Mouse (Mus musculus): Measurements from ENCODE around the gene E330009J07Rik. TPM values are rescaled to one million over a fixed set of nuclear protein-coding genes. Genes with fewer than 3 reads are reported as not detected.

The E330009J07Rik gene
- polyA plus RNA-seq, 1 experiment: 1.0 TPM

DNA sequence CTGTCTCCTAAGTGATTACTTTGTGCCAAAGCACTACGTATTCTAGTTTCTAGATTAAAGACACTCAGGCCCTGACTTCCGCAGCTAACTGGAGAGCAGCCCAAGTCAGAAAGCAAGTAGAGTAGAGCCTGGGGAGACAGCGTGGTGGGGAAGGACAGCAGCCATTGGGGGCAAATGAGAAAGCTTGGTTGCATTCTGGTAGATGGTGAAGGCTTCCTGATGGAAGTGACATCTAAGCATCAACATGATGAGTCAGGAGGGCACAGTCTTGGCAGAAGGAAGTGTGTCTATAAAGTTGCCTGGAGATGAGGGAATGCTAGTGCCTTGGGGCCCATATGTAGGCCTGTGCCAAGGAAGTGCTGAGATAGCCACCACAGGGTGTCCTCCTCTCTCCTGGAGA is 22.4 kb downstream of the E330009J07Rik start:
- H3K4me3 ChIP-seq: no peak overlapping the region
- H3K36me3 ChIP-seq (ENCODE audit: control insufficient read depth, insufficient read depth): no peaks in the 10 kb centered on the region
- no peak for TF ChIP-seq MYOD1 (IDR thresholded peaks at IDR 0.05; ENCODE audit: control insufficient read depth in 1 of 3, insufficient read length in 2 of 3, low read depth in 2 of 3)
- TF ChIP-seq CEBPB (IDR thresholded peaks at IDR 0.05; ENCODE audit: insufficient read depth, poor library complexity, severe bottlenecking): no peak
- no peak for TF ChIP-seq TCF3 (IDR thresholded peaks at IDR 0.05; ENCODE audit: insufficient read length, low read depth)
- no peak for TF ChIP-seq MAX (IDR thresholded peaks at IDR 0.05; ENCODE audit: low read depth)
- no peak for TF ChIP-seq E2F4 (IDR thresholded peaks at IDR 0.05; ENCODE audit: insufficient read depth)
- TF ChIP-seq POLR2AphosphoS2 (IDR thresholded peaks at IDR 0.05; ENCODE audit: insufficient read length, low read depth): no peak
- no peak for TF ChIP-seq MYOG (IDR thresholded peaks at IDR 0.05; ENCODE audit: control insufficient read depth in 1 of 3, insufficient read depth in 1 of 3, insufficient read length in 2 of 3, low read depth in 2 of 3)
- no peak for TF ChIP-seq SRF (IDR thresholded peaks at IDR 0.05; ENCODE audit: control insufficient read depth, insufficient read length, low read depth)
- H3ac ChIP-seq (ENCODE audit: control insufficient read depth, insufficient read length): no peak overlapping the region
- no peak overlapping the region for H3K4me2 ChIP-seq (ENCODE audit: low read depth)
- no peaks in the 10 kb centered on the region for H3K27me3 ChIP-seq (ENCODE audit: control insufficient read depth, insufficient read depth, insufficient read length)
- H3K79me2 ChIP-seq (ENCODE audit: control insufficient read depth, insufficient read depth): no peaks in the 10 kb centered on the region

DNA sequence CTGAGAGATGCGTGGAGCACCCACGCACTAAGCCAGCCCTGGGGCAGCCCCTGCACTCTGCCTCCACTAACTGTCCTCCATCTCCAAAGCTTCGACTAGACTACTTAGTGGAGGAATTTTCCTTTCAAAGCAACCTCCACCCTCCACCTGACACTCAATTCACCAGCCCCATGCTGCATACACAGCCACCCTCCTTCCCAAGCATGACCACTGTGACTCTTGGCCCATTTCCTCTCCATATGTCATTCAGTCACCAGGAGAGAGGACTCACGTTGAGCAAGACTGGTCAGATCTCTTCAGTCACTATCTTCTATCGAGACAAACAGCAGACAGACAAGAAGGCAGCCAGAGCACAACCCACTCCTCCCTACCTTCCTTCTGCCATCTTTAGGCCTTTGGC is 22.9 kb downstream of the E330009J07Rik start:
- Histone ChIP-seq H3K27me3 (ENCODE audit: control insufficient read depth, insufficient read depth, insufficient read length) (no peaks in the 10 kb centered on the region), H3K79me2 (ENCODE audit: control insufficient read depth, insufficient read depth) (no peaks in the 10 kb centered on the region), H3K36me3 (ENCODE audit: control insufficient read depth, insufficient read depth) (no peaks in the 10 kb centered on the region), H3K4me2 (ENCODE audit: low read depth) (no peak overlapping the region), H3ac (ENCODE audit: control insufficient read depth, insufficient read length) (no peak overlapping the region), H3K4me3 (no peak overlapping the region)
- TF ChIP-seq E2F4 (IDR thresholded peaks at IDR 0.05; ENCODE audit: insufficient read depth) (no peak), POLR2AphosphoS2 (IDR thresholded peaks at IDR 0.05; ENCODE audit: insufficient read length, low read depth) (no peak), MYOG (IDR thresholded peaks at IDR 0.05; ENCODE audit: control insufficient read depth in 1 of 3, insufficient read depth in 1 of 3, insufficient read length in 2 of 3, low read depth in 2 of 3) (no peak), REST (IDR thresholded peaks at IDR 0.05; ENCODE audit: insufficient read depth, insufficient read length) (no peak), CEBPB (IDR thresholded peaks at IDR 0.05; ENCODE audit: insufficient read depth, poor library complexity, severe bottlenecking) (no peak), MYOD1 (IDR thresholded peaks at IDR 0.05; ENCODE audit: control insufficient read depth in 1 of 3, insufficient read length in 2 of 3, low read depth in 2 of 3) (no peak), MAX (IDR thresholded peaks at IDR 0.05; ENCODE audit: low read depth) (no peak), SRF (IDR thresholded peaks at IDR 0.05; ENCODE audit: control insufficient read depth, insufficient read length, low read depth) (no peak), TCF12 (IDR thresholded peaks at IDR 0.05; ENCODE audit: insufficient read depth, poor library complexity, severe bottlenecking) (no peak), TCF3 (IDR thresholded peaks at IDR 0.05; ENCODE audit: insufficient read length, low read depth) (no peak), USF1 (IDR thresholded peaks at IDR 0.05; ENCODE audit: low read depth) (no peak), POLR2A (IDR thresholded peaks at IDR 0.05; ENCODE audit: insufficient read length, low read depth) (no peak)

DNA sequence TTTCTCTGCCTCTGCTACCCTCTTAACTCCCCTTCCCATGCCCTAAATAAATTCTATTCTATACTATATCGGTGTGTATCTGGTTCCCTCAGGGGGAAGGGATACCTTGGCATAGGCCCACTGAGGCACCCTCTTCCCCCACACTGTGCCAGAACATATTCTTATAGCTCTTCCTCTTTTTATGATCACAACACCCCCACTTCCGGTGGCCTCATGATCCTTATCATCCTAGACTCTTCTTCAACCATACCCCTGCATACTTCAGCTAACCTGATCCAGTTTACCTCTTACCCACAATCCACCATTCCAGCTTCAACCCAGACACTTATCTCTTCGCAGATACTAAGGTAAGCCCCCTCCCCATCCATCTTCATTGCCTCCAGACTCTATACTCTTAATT is 24.9 kb downstream of the E330009J07Rik start:
- Histone ChIP-seq H3K36me3 (ENCODE audit: control insufficient read depth, insufficient read depth) (no peaks in the 10 kb centered on the region), H3K27me3 (ENCODE audit: control insufficient read depth, insufficient read depth, insufficient read length) (no peaks in the 10 kb centered on the region), H3K4me3 (no peak overlapping the region), H3ac (ENCODE audit: control insufficient read depth, insufficient read length) (no peak overlapping the region), H3K79me2 (ENCODE audit: control insufficient read depth, insufficient read depth) (no peaks in the 10 kb centered on the region), H3K4me2 (ENCODE audit: low read depth) (no peak overlapping the region)
- no peak for TF ChIP-seq MYOG (IDR thresholded peaks at IDR 0.05; ENCODE audit: control insufficient read depth in 1 of 3, insufficient read depth in 1 of 3, insufficient read length in 2 of 3, low read depth in 2 of 3)
- TF ChIP-seq CEBPB (IDR thresholded peaks at IDR 0.05; ENCODE audit: insufficient read depth, poor library complexity, severe bottlenecking): no peak
- no peak for TF ChIP-seq TCF3 (IDR thresholded peaks at IDR 0.05; ENCODE audit: insufficient read length, low read depth)
- TF ChIP-seq MAX (IDR thresholded peaks at IDR 0.05; ENCODE audit: low read depth): no peak

DNA sequence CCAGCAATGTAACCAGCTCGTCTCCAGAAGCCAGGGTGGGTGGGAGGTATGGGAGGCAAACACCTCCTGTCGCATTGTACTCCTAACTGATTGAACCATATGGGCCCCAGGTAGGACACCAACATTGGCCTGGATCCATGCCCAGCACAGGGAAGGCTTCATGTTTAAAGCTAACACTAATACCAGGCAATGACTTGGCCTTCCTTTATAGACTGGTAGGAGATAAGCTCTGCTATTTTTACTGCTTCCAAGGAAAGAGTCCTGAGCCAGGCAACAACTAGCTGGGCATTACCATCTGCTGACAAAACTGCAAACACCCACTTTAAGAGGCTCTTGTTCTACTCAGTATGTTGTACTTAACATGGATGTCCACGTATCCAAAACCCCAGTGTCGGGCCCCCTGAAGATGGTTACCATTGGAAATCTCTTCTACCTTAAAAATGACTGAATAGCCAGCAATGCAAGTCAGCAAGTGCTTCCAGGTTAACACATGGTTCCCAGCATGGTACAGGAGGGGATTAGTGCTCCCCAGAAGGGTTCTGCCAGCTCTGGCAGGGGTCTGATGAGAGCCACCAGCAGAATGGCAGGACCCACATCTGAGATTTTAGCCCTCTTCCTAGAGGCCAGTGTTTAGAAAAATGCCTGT is 32.2 kb downstream of the E330009J07Rik start:
- Histone ChIP-seq H3K4me2 (ENCODE audit: low read depth) (no peak overlapping the region), H3K27me3 (ENCODE audit: control insufficient read depth, insufficient read depth, insufficient read length) (no peaks in the 10 kb centered on the region), H3K79me2 (ENCODE audit: control insufficient read depth, insufficient read depth) (no peaks in the 10 kb centered on the region), H3K4me3 (no peak overlapping the region), H3K36me3 (ENCODE audit: control insufficient read depth, insufficient read depth) (peaks cover 13% of the 10 kb centered on the region), H3ac (ENCODE audit: control insufficient read depth, insufficient read length) (no peak overlapping the region)
- TF ChIP-seq REST (IDR thresholded peaks at IDR 0.05; ENCODE audit: insufficient read depth, insufficient read length) (no peak), TCF12 (IDR thresholded peaks at IDR 0.05; ENCODE audit: insufficient read depth, poor library complexity, severe bottlenecking) (no peak), MYOD1 (IDR thresholded peaks at IDR 0.05; ENCODE audit: control insufficient read depth in 1 of 3, insufficient read length in 2 of 3, low read depth in 2 of 3) (no peak), SRF (IDR thresholded peaks at IDR 0.05; ENCODE audit: control insufficient read depth, insufficient read length, low read depth) (no peak), USF1 (IDR thresholded peaks at IDR 0.05; ENCODE audit: low read depth) (no peak), CEBPB (IDR thresholded peaks at IDR 0.05; ENCODE audit: insufficient read depth, poor library complexity, severe bottlenecking) (no peak), TCF3 (IDR thresholded peaks at IDR 0.05; ENCODE audit: insufficient read length, low read depth) (no peak), MAX (IDR thresholded peaks at IDR 0.05; ENCODE audit: low read depth) (no peak), POLR2AphosphoS2 (IDR thresholded peaks at IDR 0.05; ENCODE audit: insufficient read length, low read depth) (no peak), MYOG (IDR thresholded peaks at IDR 0.05; ENCODE audit: control insufficient read depth in 1 of 3, insufficient read depth in 1 of 3, insufficient read length in 2 of 3, low read depth in 2 of 3) (no peak), POLR2A (IDR thresholded peaks at IDR 0.05; ENCODE audit: insufficient read length, low read depth) (no peak), E2F4 (IDR thresholded peaks at IDR 0.05; ENCODE audit: insufficient read depth) (no peak)

DNA sequence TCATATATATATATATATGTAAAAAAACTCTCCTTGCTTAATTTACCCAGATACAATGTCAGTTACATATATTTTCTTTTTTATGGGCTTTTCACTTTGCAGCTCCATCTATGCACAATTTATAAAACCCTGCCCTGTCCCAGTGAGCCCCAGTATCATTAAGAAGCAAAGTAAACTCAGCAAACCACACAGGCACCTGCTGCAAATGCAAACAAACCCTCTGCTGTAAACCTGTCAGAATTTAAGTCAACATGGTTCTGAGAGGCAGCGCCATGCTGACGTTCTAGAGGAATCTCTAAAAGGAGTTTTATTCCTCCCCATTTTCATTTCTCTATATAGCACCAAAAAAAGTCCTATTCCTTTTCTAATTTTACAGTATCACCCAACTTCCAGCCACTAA is 33.9 kb downstream of the E330009J07Rik start:
- Histone ChIP-seq H3K4me2 (ENCODE audit: low read depth) (no peak overlapping the region), H3K79me2 (ENCODE audit: control insufficient read depth, insufficient read depth) (no peaks in the 10 kb centered on the region), H3K36me3 (ENCODE audit: control insufficient read depth, insufficient read depth) (peaks cover 14% of the 10 kb centered on the region), H3K4me3 (no peak overlapping the region), H3K27me3 (ENCODE audit: control insufficient read depth, insufficient read depth, insufficient read length) (no peaks in the 10 kb centered on the region), H3ac (ENCODE audit: control insufficient read depth, insufficient read length) (no peak overlapping the region)
- TF ChIP-seq MYOG (IDR thresholded peaks at IDR 0.05; ENCODE audit: control insufficient read depth in 1 of 3, insufficient read depth in 1 of 3, insufficient read length in 2 of 3, low read depth in 2 of 3) (no peak), POLR2A (IDR thresholded peaks at IDR 0.05; ENCODE audit: insufficient read length, low read depth) (no peak), SRF (IDR thresholded peaks at IDR 0.05; ENCODE audit: control insufficient read depth, insufficient read length, low read depth) (no peak), MYOD1 (IDR thresholded peaks at IDR 0.05; ENCODE audit: control insufficient read depth in 1 of 3, insufficient read length in 2 of 3, low read depth in 2 of 3) (no peak), E2F4 (IDR thresholded peaks at IDR 0.05; ENCODE audit: insufficient read depth) (no peak), MAX (IDR thresholded peaks at IDR 0.05; ENCODE audit: low read depth) (no peak), TCF12 (IDR thresholded peaks at IDR 0.05; ENCODE audit: insufficient read depth, poor library complexity, severe bottlenecking) (no peak), CEBPB (IDR thresholded peaks at IDR 0.05; ENCODE audit: insufficient read depth, poor library complexity, severe bottlenecking) (no peak), POLR2AphosphoS2 (IDR thresholded peaks at IDR 0.05; ENCODE audit: insufficient read length, low read depth) (no peak), USF1 (IDR thresholded peaks at IDR 0.05; ENCODE audit: low read depth) (no peak), TCF3 (IDR thresholded peaks at IDR 0.05; ENCODE audit: insufficient read length, low read depth) (no peak), REST (IDR thresholded peaks at IDR 0.05; ENCODE audit: insufficient read depth, insufficient read length) (no peak)

All from myocyte (in vitro differentiated cells).